Mouse (Mus musculus): ENCODE measurements around the gene Mcidas. TPM values are rescaled to one million over a fixed set of nuclear protein-coding genes. Genes with fewer than 3 reads are reported as not detected.

The Mcidas gene
- polyA plus RNA-seq, 1 experiment from 2014 or later, result not detected

DNA sequence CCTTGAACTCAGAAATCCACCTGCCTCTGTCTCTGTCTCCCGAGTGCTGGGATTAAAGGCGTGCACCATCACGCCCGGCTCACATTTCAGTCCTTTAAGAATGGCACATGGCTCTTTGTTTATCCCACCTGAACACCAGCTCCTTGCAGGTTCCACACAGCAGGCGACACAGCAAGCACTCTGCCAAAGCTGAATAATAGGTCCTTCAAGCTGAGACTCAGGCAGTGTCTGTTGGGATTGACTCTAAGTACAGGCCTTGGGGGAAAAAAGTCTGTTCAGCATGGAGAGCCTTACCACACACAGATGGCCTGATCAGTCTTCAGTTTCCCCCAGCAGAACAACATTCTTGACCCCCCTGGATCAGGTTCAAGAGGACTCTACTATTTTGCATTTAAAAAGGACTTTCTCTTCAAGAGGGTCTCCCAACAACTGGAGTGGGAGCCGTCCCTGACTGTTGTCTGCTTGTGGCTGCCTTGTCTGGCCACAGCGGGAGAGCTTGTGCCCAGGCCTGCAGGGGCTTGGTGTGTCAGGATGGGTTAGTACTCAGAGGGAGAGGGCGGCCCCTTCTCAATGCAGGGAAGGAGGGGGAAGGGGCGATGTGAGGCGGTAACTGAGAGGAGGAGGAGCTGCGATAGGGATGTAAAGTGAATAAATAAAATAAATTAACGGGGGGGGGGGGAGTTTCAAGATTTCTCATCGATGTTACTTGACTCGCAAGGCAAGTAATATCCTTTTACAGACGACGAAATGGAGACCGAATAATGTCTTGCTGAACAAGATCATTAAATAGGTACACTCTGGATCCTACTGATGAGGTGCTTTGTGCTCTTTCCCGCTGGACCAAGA, 7.8 kb upstream of the Mcidas start:
- Histone ChIP-seq H3K4me2 (peak overlapping the region; percentile 99), H3K36me3 (ENCODE audit: control insufficient read depth, insufficient read depth, low read length) (no peaks in the 10 kb centered on the region), H3K4me1 (ENCODE audit: control insufficient read depth, insufficient read depth, low read length) (peaks cover 21% of the 10 kb centered on the region), H3K9ac (ENCODE audit: low read depth, low read length) (no peak overlapping the region), H3K27ac (ENCODE audit: low read depth, low read length) (no peak overlapping the region), H3K9me3 (replicated peaks; ENCODE audit: control insufficient read depth, low read length) (no peaks in the 10 kb centered on the region), H3K27me3 (ENCODE audit: control insufficient read depth, insufficient read depth, low read length) (peaks cover 64% of the 10 kb centered on the region), H3K4me3 (ENCODE audit: low read depth, low read length) (no peak overlapping the region)
- no peak for ATAC-seq (replicated peaks; ENCODE audit: insufficient number of reproducible peaks, low FRiP score, low TSS enrichment)
- 9% methylated on average over 18 of the region's 18 CpGs for WGBS (ENCODE audit: insufficient replicate concordance)

DNA sequence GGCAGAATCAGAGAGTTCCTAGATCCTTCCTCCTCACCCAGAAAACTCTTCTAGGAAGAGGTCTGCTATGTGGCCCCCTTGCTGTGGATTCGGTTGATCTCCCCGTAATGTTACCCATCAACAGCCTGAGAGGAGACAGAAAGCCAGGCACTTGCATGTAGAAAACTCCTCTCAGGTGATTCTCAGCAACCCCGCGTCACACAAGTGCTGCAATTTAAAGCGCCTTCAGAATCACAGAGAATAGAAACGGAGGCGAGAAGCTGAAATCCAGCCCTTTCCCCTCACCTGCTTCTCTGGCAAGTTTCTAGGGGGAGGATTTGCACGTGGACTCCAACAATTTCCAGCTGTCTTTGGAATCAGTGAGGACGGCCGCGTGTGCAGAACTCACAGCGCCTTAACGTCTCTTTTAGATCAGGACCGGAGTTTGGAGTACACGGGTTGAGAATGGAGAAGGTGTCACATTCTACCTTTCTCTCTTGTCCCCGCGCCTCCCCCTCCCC, 7.1 kb upstream of the Mcidas start:
- ATAC-seq (replicated peaks; ENCODE audit: insufficient number of reproducible peaks, low FRiP score, low TSS enrichment), result no peak

DNA sequence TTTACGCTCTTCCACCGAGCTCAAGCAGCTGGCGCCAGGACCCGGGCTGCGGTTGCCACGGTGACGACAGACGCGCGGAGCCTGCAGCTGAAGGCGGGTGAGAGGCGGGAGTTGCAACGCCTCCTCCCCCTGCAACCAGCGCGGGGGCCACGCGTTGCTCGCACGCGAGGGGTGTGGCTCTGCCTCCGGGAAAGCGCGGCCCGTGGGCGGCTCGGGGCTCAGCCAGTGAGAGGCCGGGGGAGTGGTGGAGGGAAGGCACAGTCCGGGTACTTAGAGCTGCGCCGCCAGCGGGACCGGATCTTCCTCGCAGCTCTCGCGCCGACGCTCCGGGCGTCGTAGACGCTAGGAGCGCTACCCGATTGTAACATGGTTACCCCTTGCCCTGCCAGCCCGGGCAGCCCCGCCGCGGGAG, 6.1 kb upstream of the Mcidas start, which contains the start of gene Ccno:
Gene Ccno (plus strand): TSS at position 271 of the 412 bp plus-strand sequence.
- 1% methylated on average over 46 of the region's 47 CpGs for WGBS (ENCODE audit: insufficient replicate concordance)
- Histone ChIP-seq H3K27ac (ENCODE audit: low read depth, low read length) (no peak within 1 kb of the TSS), H3K4me2 (peak within 1 kb of the TSS; percentile 99), H3K9me3 (replicated peaks; ENCODE audit: control insufficient read depth, low read length) (no peaks in the 10 kb centered on the region), H3K36me3 (ENCODE audit: control insufficient read depth, insufficient read depth, low read length) (no peaks in the 10 kb centered on the region), H3K27me3 (ENCODE audit: control insufficient read depth, insufficient read depth, low read length) (peaks cover 77% of the 10 kb centered on the region), H3K4me3 (ENCODE audit: low read depth, low read length) (peak within 1 kb of the TSS; percentile 58), H3K9ac (ENCODE audit: low read depth, low read length) (peak within 1 kb of the TSS; percentile 60; the same call in 1 of the 2 replicates), H3K4me1 (ENCODE audit: control insufficient read depth, insufficient read depth, low read length) (peaks cover 21% of the 10 kb centered on the region)
- peak; percentile 89 for ATAC-seq (replicated peaks; ENCODE audit: insufficient number of reproducible peaks, low FRiP score, low TSS enrichment)

More for the DNA sequence above, 7.1 kb upstream of the Mcidas start:
- Histone ChIP-seq H3K4me3 (ENCODE audit: low read depth, low read length) (peak overlapping the region; percentile 58), H3K27me3 (ENCODE audit: control insufficient read depth, insufficient read depth, low read length) (peaks cover 71% of the 10 kb centered on the region), H3K9ac (ENCODE audit: low read depth, low read length) (no peak overlapping the region), H3K36me3 (ENCODE audit: control insufficient read depth, insufficient read depth, low read length) (no peaks in the 10 kb centered on the region), H3K27ac (ENCODE audit: low read depth, low read length) (no peak overlapping the region), H3K4me2 (peak overlapping the region; percentile 99), H3K4me1 (ENCODE audit: control insufficient read depth, insufficient read depth, low read length) (peaks cover 21% of the 10 kb centered on the region), H3K9me3 (replicated peaks; ENCODE audit: control insufficient read depth, low read length) (no peaks in the 10 kb centered on the region)
- under 1% methylated on average over 17 of the region's 17 CpGs for WGBS (ENCODE audit: insufficient replicate concordance)

DNA sequence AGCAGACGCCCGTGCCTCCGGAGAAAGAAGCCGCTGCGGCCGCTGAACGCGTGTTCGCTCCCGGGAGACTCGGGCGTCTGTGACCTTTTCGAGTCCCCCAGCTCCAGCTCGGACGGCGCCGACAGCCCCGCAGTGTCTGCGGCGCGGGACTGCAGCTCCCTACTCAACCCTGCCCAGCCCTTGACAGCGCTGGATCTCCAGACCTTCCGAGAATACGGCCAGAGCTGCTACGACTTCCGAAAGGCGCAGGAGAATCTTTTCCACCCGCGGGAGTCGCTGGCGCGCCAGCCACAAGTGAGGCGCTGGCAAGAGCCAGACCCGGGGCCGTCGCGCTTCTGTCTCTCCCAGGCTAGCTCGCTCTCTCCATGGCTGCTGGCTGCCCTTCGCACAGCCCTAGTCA, 5.7 kb upstream of the Mcidas start:
- under 1% methylated on average over 28 of the region's 39 CpGs for WGBS (ENCODE audit: insufficient replicate concordance)
- peak overlapping the region; percentile 60; the same call in 1 of the 2 replicates for H3K9ac ChIP-seq (ENCODE audit: low read depth, low read length)
- no peak overlapping the region for H3K27ac ChIP-seq (ENCODE audit: low read depth, low read length)
- no peaks in the 10 kb centered on the region for H3K9me3 ChIP-seq (replicated peaks; ENCODE audit: control insufficient read depth, low read length)
- peak overlapping the region; percentile 99 for H3K4me2 ChIP-seq
- no peak for ATAC-seq (replicated peaks; ENCODE audit: insufficient number of reproducible peaks, low FRiP score, low TSS enrichment)
- peaks cover 81% of the 10 kb centered on the region for H3K27me3 ChIP-seq (ENCODE audit: control insufficient read depth, insufficient read depth, low read length)
- peak overlapping the region; percentile 58 for H3K4me3 ChIP-seq (ENCODE audit: low read depth, low read length)
- H3K4me1 ChIP-seq (ENCODE audit: control insufficient read depth, insufficient read depth, low read length), result peaks cover 21% of the 10 kb centered on the region
- H3K36me3 ChIP-seq (ENCODE audit: control insufficient read depth, insufficient read depth, low read length), result no peaks in the 10 kb centered on the region

DNA sequence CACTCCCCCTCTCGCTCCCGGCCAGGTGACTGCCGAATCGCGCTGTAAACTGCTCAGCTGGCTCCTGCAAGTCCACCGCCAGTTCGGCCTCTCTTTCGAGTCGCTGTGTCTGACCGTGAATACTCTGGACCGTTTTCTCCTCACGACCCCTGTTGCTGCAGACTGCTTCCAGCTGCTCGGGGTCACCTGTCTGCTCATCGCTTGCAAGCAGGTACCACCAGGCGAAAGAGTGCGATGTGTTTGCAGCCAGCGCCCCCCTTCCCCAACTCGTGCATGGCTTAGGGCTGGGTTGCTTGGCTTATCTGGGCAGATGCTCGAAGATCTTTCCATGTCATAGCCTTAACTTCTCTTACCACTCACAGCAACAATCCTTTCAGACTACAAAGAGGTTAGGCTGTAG, 4.8 kb upstream of the Mcidas start:
- H3K27ac ChIP-seq (ENCODE audit: low read depth, low read length), result no peak overlapping the region
- H3K9ac ChIP-seq (ENCODE audit: low read depth, low read length), result no peak overlapping the region
- H3K27me3 ChIP-seq (ENCODE audit: control insufficient read depth, insufficient read depth, low read length), result peaks cover 86% of the 10 kb centered on the region
- H3K4me3 ChIP-seq (ENCODE audit: low read depth, low read length), result peak overlapping the region; percentile 58
- 2% methylated on average over 19 of the region's 19 CpGs for WGBS (ENCODE audit: insufficient replicate concordance)
- ATAC-seq (replicated peaks; ENCODE audit: insufficient number of reproducible peaks, low FRiP score, low TSS enrichment), result no peak
- no peaks in the 10 kb centered on the region for H3K9me3 ChIP-seq (replicated peaks; ENCODE audit: control insufficient read depth, low read length)
- H3K36me3 ChIP-seq (ENCODE audit: control insufficient read depth, insufficient read depth, low read length), result no peaks in the 10 kb centered on the region
- H3K4me2 ChIP-seq, result peak overlapping the region; percentile 99
- H3K4me1 ChIP-seq (ENCODE audit: control insufficient read depth, insufficient read depth, low read length), result peaks cover 27% of the 10 kb centered on the region

DNA sequence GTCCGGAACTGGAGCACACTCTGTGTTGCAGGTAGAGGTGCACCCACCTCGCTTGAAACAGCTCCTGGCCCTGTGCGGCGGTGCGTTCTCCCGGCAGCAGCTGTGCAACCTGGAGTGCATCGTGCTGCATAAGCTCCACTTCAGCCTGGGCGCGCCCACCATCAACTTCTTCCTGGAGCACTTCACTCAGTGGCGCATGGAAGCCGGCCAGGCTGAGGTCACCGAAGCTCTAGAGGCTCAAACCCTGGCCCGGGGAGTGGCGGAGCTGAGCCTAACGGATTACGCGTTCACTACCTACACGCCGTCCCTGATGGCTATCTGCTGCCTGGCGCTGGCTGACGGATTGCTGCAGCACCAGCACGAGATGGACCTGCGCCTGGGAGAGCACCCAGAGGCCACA, 4.1 kb upstream of the Mcidas start:
- peaks cover 30% of the 10 kb centered on the region for H3K4me1 ChIP-seq (ENCODE audit: control insufficient read depth, insufficient read depth, low read length)
- H3K36me3 ChIP-seq (ENCODE audit: control insufficient read depth, insufficient read depth, low read length), result no peaks in the 10 kb centered on the region
- peaks cover 88% of the 10 kb centered on the region for H3K27me3 ChIP-seq (ENCODE audit: control insufficient read depth, insufficient read depth, low read length)
- no peak overlapping the region for H3K9ac ChIP-seq (ENCODE audit: low read depth, low read length)
- no peaks in the 10 kb centered on the region for H3K9me3 ChIP-seq (replicated peaks; ENCODE audit: control insufficient read depth, low read length)
- peak overlapping the region; percentile 45 for H3K4me2 ChIP-seq
- ATAC-seq (replicated peaks; ENCODE audit: insufficient number of reproducible peaks, low FRiP score, low TSS enrichment), result no peak
- no peak overlapping the region for H3K27ac ChIP-seq (ENCODE audit: low read depth, low read length)
- under 1% methylated on average over 23 of the region's 23 CpGs for WGBS (ENCODE audit: insufficient replicate concordance)
- H3K4me3 ChIP-seq (ENCODE audit: low read depth, low read length), result peak overlapping the region; percentile 32

DNA sequence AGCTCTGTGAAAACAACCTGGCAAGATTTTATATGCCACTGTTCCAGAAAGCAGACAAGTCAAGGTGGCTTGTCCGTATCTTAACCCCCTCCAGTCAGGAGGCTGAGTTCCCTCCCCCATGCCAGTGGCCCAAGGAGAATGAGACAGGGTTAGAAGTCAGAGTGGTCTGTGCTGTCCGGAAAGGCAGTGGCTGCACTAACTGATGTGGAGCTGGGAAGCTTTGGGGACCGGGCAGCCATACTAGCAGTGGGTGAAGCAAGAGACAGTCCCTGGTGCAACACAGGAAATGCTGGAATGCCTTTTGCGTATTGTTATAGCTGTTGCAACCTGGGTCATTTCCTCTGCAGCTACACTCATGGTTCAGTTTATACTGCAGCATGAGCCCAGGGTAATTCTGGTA, 3.3 kb upstream of the Mcidas start:
- H3K4me1 ChIP-seq (ENCODE audit: control insufficient read depth, insufficient read depth, low read length), result peaks cover 30% of the 10 kb centered on the region
- no peak overlapping the region for H3K27ac ChIP-seq (ENCODE audit: low read depth, low read length)
- ATAC-seq (replicated peaks; ENCODE audit: insufficient number of reproducible peaks, low FRiP score, low TSS enrichment), result no peak
- WGBS (ENCODE audit: insufficient replicate concordance), result 18% methylated on average over 4 of the region's 4 CpGs
- no peaks in the 10 kb centered on the region for H3K9me3 ChIP-seq (replicated peaks; ENCODE audit: control insufficient read depth, low read length)
- no peak overlapping the region for H3K4me2 ChIP-seq
- H3K4me3 ChIP-seq (ENCODE audit: low read depth, low read length), result no peak overlapping the region
- H3K27me3 ChIP-seq (ENCODE audit: control insufficient read depth, insufficient read depth, low read length), result peaks cover 95% of the 10 kb centered on the region
- H3K36me3 ChIP-seq (ENCODE audit: control insufficient read depth, insufficient read depth, low read length), result no peaks in the 10 kb centered on the region
- no peak overlapping the region for H3K9ac ChIP-seq (ENCODE audit: low read depth, low read length)

DNA sequence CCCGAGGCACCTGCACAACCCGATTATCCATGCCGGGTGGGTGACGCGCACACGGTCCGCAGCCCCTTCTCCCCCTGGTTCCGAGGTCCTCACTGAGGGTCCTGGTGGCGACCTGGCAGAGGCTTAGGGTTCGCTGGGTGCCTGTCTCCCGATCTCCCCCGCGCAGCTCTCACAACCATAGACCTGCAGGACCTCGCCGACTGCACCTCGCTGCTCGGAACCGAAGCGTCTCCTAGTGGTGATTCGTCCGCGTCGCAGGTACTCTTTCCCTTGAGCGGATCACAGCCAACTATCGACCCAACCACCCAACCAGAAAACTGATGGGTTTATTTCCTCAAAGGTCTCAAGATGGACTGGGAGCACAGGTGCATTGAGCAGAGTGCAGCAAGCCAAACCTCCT, 546 bp downstream of the Mcidas start:
- no peaks in the 10 kb centered on the region for H3K9me3 ChIP-seq (replicated peaks; ENCODE audit: control insufficient read depth, low read length)
- H3K4me1 ChIP-seq (ENCODE audit: control insufficient read depth, insufficient read depth, low read length), result peaks cover 15% of the 10 kb centered on the region
- WGBS (ENCODE audit: insufficient replicate concordance), result 1% methylated on average over 25 of the region's 25 CpGs
- ATAC-seq (replicated peaks; ENCODE audit: insufficient number of reproducible peaks, low FRiP score, low TSS enrichment), result no peak
- H3K36me3 ChIP-seq (ENCODE audit: control insufficient read depth, insufficient read depth, low read length), result no peaks in the 10 kb centered on the region
- H3K9ac ChIP-seq (ENCODE audit: low read depth, low read length), result no peak overlapping the region
- peaks cover 91% of the 10 kb centered on the region for H3K27me3 ChIP-seq (ENCODE audit: control insufficient read depth, insufficient read depth, low read length)
- peak overlapping the region; percentile 47 for H3K4me3 ChIP-seq (ENCODE audit: low read depth, low read length)
- H3K27ac ChIP-seq (ENCODE audit: low read depth, low read length), result no peak overlapping the region
- peak overlapping the region; percentile 87 for H3K4me2 ChIP-seq
